Mouse (Mus musculus) CH12.LX (cell line): ENCODE results near the gene Rtl6. TPM values are rescaled to one million over a fixed set of nuclear protein-coding genes. Genes with fewer than 3 reads are reported as not detected.

ENCODE experiments used
- DNase-seq: peaks from one replicate; pipeline ENCODE4 v3.0.0-alpha.2; 2013; ENCODE audit errors: extremely low read depth
- H3K27ac ChIP-seq: 2 replicates; pipeline ENCODE4 v1.5.1; 2012; ENCODE audit warnings: low read depth, mild to moderate bottlenecking, control low read depth, moderate library complexity; ENCODE audit not compliant: insufficient read depth
- H3K27me3 ChIP-seq: replicated peaks from 2 replicates; pipeline ENCODE3; 2012; ENCODE audit warnings: inconsistent platforms
- H3K36me3 ChIP-seq, 2 experiments: replicated peaks in 1 of 2; 2 replicates each; pipeline versions ENCODE3 to v1.6.1; 2012; ENCODE audit warnings: inconsistent platforms in 1 of 2, low read length in 1 of 2, mild to moderate bottlenecking in 1 of 2, mixed read lengths in 1 of 2, moderate library complexity in 1 of 2; ENCODE audit not compliant: control insufficient read depth in 1 of 2, insufficient read depth in 1 of 2
- H3K4me1 ChIP-seq, 2 experiments: 2 replicates each; pipeline ENCODE4 v1.6.1; 2012; ENCODE audit warnings: inconsistent platforms in 1 of 2, moderate library complexity in 1 of 2; ENCODE audit not compliant: insufficient read depth in 2 of 2, control insufficient read depth in 1 of 2
- H3K4me2 ChIP-seq: 2 replicates; pipeline ENCODE4 v1.6.1; 2012; ENCODE audit warnings: low read depth, mild to moderate bottlenecking, control low read depth; ENCODE audit not compliant: poor library complexity, insufficient read depth, severe bottlenecking
- H3K4me3 ChIP-seq, 3 experiments: fragments of 150-350 bp in 1 of 3; sonication (generic) in 1 of 3; replicated peaks in 1 of 3; 2 replicates each; pipeline versions ENCODE3 to v1.5.1; 2011 to 2012; ENCODE audit warnings: low read depth in 2 of 3, low read length in 2 of 3, mild to moderate bottlenecking in 2 of 3, moderate library complexity in 2 of 3, control low read depth in 1 of 3, improper control_type of control experiment in 1 of 3, inconsistent platforms in 1 of 3, mixed read lengths in 1 of 3; ENCODE audit not compliant: poor library complexity in 1 of 3
- H3K79me2 ChIP-seq: replicated peaks from 2 replicates; pipeline ENCODE4 v1.6.1; 2012; ENCODE audit warnings: mild to moderate bottlenecking, moderate library complexity; ENCODE audit not compliant: control insufficient read depth, poor library complexity, insufficient read depth, severe bottlenecking; ENCODE audit errors: extremely low read depth
- H3K9ac ChIP-seq: 2 replicates; pipeline ENCODE4 v1.6.1; 2012; ENCODE audit warnings: low read depth, mild to moderate bottlenecking, control low read depth, moderate library complexity; ENCODE audit not compliant: insufficient read depth
- H3K9me3 ChIP-seq: replicated peaks from 2 replicates; pipeline ENCODE3; 2012; ENCODE audit warnings: low read length, inconsistent platforms, mixed read lengths
- BHLHE40 ChIP-seq: IDR thresholded peaks from 2 replicates; pipeline ENCODE4 v1.6.1; 2011; ENCODE audit warnings: mild to moderate bottlenecking, low read depth, low read length, improper control_type of control experiment
- CHD1 ChIP-seq: IDR thresholded peaks from 2 replicates; pipeline ENCODE4 v1.6.1; 2012; ENCODE audit warnings: low read depth, low read length, improper control_type of control experiment, inconsistent platforms
- ELF1 ChIP-seq: IDR thresholded peaks from 2 replicates; pipeline ENCODE4 v1.6.1; 2014; ENCODE audit warnings: low read depth, mild to moderate bottlenecking, inconsistent platforms, low read length, improper control_type of control experiment
- EP300 ChIP-seq: IDR thresholded peaks from 2 replicates; pipeline ENCODE4 v1.6.1; 2011; ENCODE audit warnings: low read length, improper control_type of control experiment
- ETS1 ChIP-seq: conservative IDR thresholded peaks from 2 replicates; pipeline ENCODE4 v1.6.1; 2012; ENCODE audit warnings: low read depth, mild to moderate bottlenecking, inconsistent platforms, low read length, improper control_type of control experiment, moderate library complexity
- HCFC1 ChIP-seq: IDR thresholded peaks from 2 replicates; pipeline ENCODE4 v1.6.1; 2012; ENCODE audit warnings: low read depth, mild to moderate bottlenecking, inconsistent platforms, low read length, improper control_type of control experiment
- IRF4 ChIP-seq: IDR thresholded peaks from 2 replicates; pipeline ENCODE4 v1.6.1; 2014; ENCODE audit warnings: low read depth, mild to moderate bottlenecking, inconsistent platforms, low read length, improper control_type of control experiment
- JUN ChIP-seq: IDR thresholded peaks from 2 replicates; pipeline ENCODE4 v1.6.1; 2011; ENCODE audit warnings: low read depth, mild to moderate bottlenecking, low read length, improper control_type of control experiment, moderate library complexity; ENCODE audit not compliant: insufficient read depth
- MAFK ChIP-seq: IDR thresholded peaks from 2 replicates; pipeline ENCODE4 v1.6.1; 2011; ENCODE audit warnings: low read length, improper control_type of control experiment; ENCODE audit not compliant: insufficient replicate concordance
- MAZ ChIP-seq: IDR thresholded peaks from 2 replicates; pipeline ENCODE4 v1.6.1; 2012; ENCODE audit warnings: low read depth, mild to moderate bottlenecking, inconsistent platforms, low read length, improper control_type of control experiment, moderate library complexity
- MEF2A ChIP-seq: IDR thresholded peaks from 2 replicates; pipeline ENCODE4 v1.6.1; 2014; ENCODE audit warnings: low read depth, mild to moderate bottlenecking, inconsistent platforms, low read length, improper control_type of control experiment, borderline replicate concordance
- MXI1 ChIP-seq: IDR thresholded peaks from 2 replicates; pipeline ENCODE4 v1.6.1; 2011; ENCODE audit warnings: mild to moderate bottlenecking, low read depth, low read length, improper control_type of control experiment
- MYC ChIP-seq: IDR thresholded peaks from 2 replicates; pipeline ENCODE4 v1.6.1; 2011; ENCODE audit warnings: low read depth, mild to moderate bottlenecking, improper control_type of control experiment, low read length
- NRF1 ChIP-seq: IDR thresholded peaks from 2 replicates; pipeline ENCODE4 v1.6.1; 2014; ENCODE audit warnings: low read depth, mild to moderate bottlenecking, inconsistent platforms, low read length, improper control_type of control experiment, moderate library complexity
- PAX5 ChIP-seq: IDR thresholded peaks from 2 replicates; pipeline ENCODE4 v1.6.1; 2012; ENCODE audit warnings: low read length, inconsistent platforms, mixed read lengths
- POLR2AphosphoS2 ChIP-seq: IDR thresholded peaks from 2 replicates; pipeline ENCODE4 v1.6.1; 2011; ENCODE audit warnings: low read depth, low read length, improper control_type of control experiment
- RCOR1 ChIP-seq: conservative IDR thresholded peaks from 2 replicates; pipeline ENCODE4 v1.6.1; 2012; ENCODE audit warnings: low read depth, mild to moderate bottlenecking, inconsistent platforms, low read length, improper control_type of control experiment
- USF2 ChIP-seq: conservative IDR thresholded peaks from 2 replicates; pipeline ENCODE4 v1.6.1; 2011; ENCODE audit warnings: low read depth, low read length, improper control_type of control experiment
- ZC3H11A ChIP-seq: IDR thresholded peaks from 2 replicates; pipeline ENCODE4 v1.6.1; 2012; ENCODE audit warnings: low read depth, mild to moderate bottlenecking, inconsistent platforms, low read length, improper control_type of control experiment
- dilution Hi-C: fragments of 300-500 bp; cut with MboI; formaldehyde crosslinking; loops from 2 replicates; pipeline ENCODE4 v1.14.3; 2020; ENCODE audit warnings: low sequenced_read_pairs; ENCODE audit not compliant: extremely low pct_unique_long_range_greater_than_20kb, extremely low pct_ligation_motif_present
- in situ Hi-C: fragments of 300-500 bp; cut with MboI; formaldehyde crosslinking; loops from 3 replicates; pipeline ENCODE4 v1.14.3; 2019; ENCODE audit warnings: low sequenced_read_pairs, low pct_ligation_motif_present, low pct_unique_long_range_greater_than_20kb, mixed read lengths
- polyA plus RNA-seq: library from polyadenylated mRNA; unstranded; fragments of >175 nt; gene quantifications from 2 replicates; pipeline ENCODE4 v1.2.1, GENCODE M21; 2012; ENCODE audit warnings: low read depth; ENCODE audit not compliant: insufficient read length
- total RNA-seq, 2 experiments: library from RNA; depleted of rRNA; stranded (reverse); fragments of 300-350 nt in 1 of 2; fragments of >200 nt in 1 of 2; gene quantifications; 2 replicates each; pipeline ENCODE4 v1.2.3; 2012 to 2014

Gene Rtl6
- total and polyA plus RNA-seq, 3 experiments: 0.04 TPM; not detected in 2

- TF ChIP-seq MYC (no peak), MAZ (no peak), USF2 (no peak), CHD1 (no peak), NRF1 (no peak), IRF4 (no peak), HCFC1 (no peak), ETS1 (no peak), EP300 (no peak), POLR2AphosphoS2 (no peak), ELF1 (no peak)
- TF ChIP-seq, all 38 proteins: peak for 0
- Histone ChIP-seq H3K27ac (no peak overlapping the region), H3K79me2 (no peaks in the 10 kb centered on the region), H3K4me2 (no peak overlapping the region), H3K9me3 (peaks cover 10% of the 10 kb centered on the region), H3K4me1 (peaks cover 8 to 15% of the 10 kb centered on the region in 2 experiments), H3K4me3 (no peak overlapping the region), H3K9ac (no peak overlapping the region), H3K27me3 (peaks cover 40% of the 10 kb centered on the region), H3K36me3 (no peaks in the 10 kb centered on the region)
- no peak for DNase-seq
- in situ Hi-C loops (no loop called here), dilution Hi-C loops (no loop called here)
These were observed 16.4 kb downstream of the Rtl6 start for GRCm38 (mm10) chr15:84541175-84541574.

GRCm38 (mm10) chr15:84538974-84539588 lies 18.5 kb downstream of the Rtl6 start:
- in situ Hi-C loops (loop anchor here (5.0 kb wide), 1 partner anchor 73 kb away; no protein-coding TSS in a partner anchor), dilution Hi-C loops (no loop called here)
- Histone ChIP-seq H3K27me3 (peaks cover 37% of the 10 kb centered on the region), H3K27ac (no peak overlapping the region), H3K4me3 (no peak overlapping the region), H3K36me3 (no peaks in the 10 kb centered on the region), H3K9me3 (peaks cover 15% of the 10 kb centered on the region), H3K79me2 (no peaks in the 10 kb centered on the region), H3K9ac (no peak overlapping the region), H3K4me2 (no peak overlapping the region), H3K4me1 (peaks cover 8 to 13% of the 10 kb centered on the region in 2 experiments)
- TF ChIP-seq POLR2AphosphoS2: no peak
- no peak for TF ChIP-seq MAFK
- TF ChIP-seq MXI1: no peak
- no peak for TF ChIP-seq RCOR1
- TF ChIP-seq NRF1: no peak
- TF ChIP-seq ZC3H11A: no peak
- TF ChIP-seq CHD1: no peak
- no peak for TF ChIP-seq JUN
- TF ChIP-seq BHLHE40: no peak
- TF ChIP-seq MEF2A: no peak
- no peak for TF ChIP-seq PAX5
- DNase-seq: no peak
